Mouse (Mus musculus) CH12.LX (cell line): ENCODE results near the gene Ercc4. TPM values are rescaled to one million over a fixed set of nuclear protein-coding genes. Genes with fewer than 3 reads are reported as not detected.

Experiments used
- DNase-seq: peaks from one replicate; pipeline ENCODE4 v3.0.0-alpha.2; 2013; ENCODE audit errors: extremely low read depth
- H3K27ac ChIP-seq: 2 replicates; pipeline ENCODE4 v1.5.1; 2012; ENCODE audit warnings: low read depth, mild to moderate bottlenecking, control low read depth, moderate library complexity; ENCODE audit not compliant: insufficient read depth
- H3K27me3 ChIP-seq: replicated peaks from 2 replicates; pipeline ENCODE3; 2012; ENCODE audit warnings: inconsistent platforms
- H3K36me3 ChIP-seq, 2 experiments: replicated peaks in 1 of 2; 2 replicates each; pipeline versions ENCODE3 to v1.6.1; 2012; ENCODE audit warnings: inconsistent platforms in 1 of 2, low read length in 1 of 2, mild to moderate bottlenecking in 1 of 2, mixed read lengths in 1 of 2, moderate library complexity in 1 of 2; ENCODE audit not compliant: control insufficient read depth in 1 of 2, insufficient read depth in 1 of 2
- H3K4me1 ChIP-seq, 2 experiments: 2 replicates each; pipeline ENCODE4 v1.6.1; 2012; ENCODE audit warnings: inconsistent platforms in 1 of 2, moderate library complexity in 1 of 2; ENCODE audit not compliant: insufficient read depth in 2 of 2, control insufficient read depth in 1 of 2
- H3K4me2 ChIP-seq: 2 replicates; pipeline ENCODE4 v1.6.1; 2012; ENCODE audit warnings: low read depth, mild to moderate bottlenecking, control low read depth; ENCODE audit not compliant: poor library complexity, insufficient read depth, severe bottlenecking
- H3K4me3 ChIP-seq, 3 experiments: fragments of 150-350 bp in 1 of 3; sonication (generic) in 1 of 3; replicated peaks in 1 of 3; 2 replicates each; pipeline versions ENCODE3 to v1.5.1; 2011 to 2012; ENCODE audit warnings: low read depth in 2 of 3, low read length in 2 of 3, mild to moderate bottlenecking in 2 of 3, moderate library complexity in 2 of 3, control low read depth in 1 of 3, improper control_type of control experiment in 1 of 3, inconsistent platforms in 1 of 3, mixed read lengths in 1 of 3; ENCODE audit not compliant: poor library complexity in 1 of 3
- H3K79me2 ChIP-seq: replicated peaks from 2 replicates; pipeline ENCODE4 v1.6.1; 2012; ENCODE audit warnings: mild to moderate bottlenecking, moderate library complexity; ENCODE audit not compliant: control insufficient read depth, poor library complexity, insufficient read depth, severe bottlenecking; ENCODE audit errors: extremely low read depth
- H3K9ac ChIP-seq: 2 replicates; pipeline ENCODE4 v1.6.1; 2012; ENCODE audit warnings: low read depth, mild to moderate bottlenecking, control low read depth, moderate library complexity; ENCODE audit not compliant: insufficient read depth
- H3K9me3 ChIP-seq: replicated peaks from 2 replicates; pipeline ENCODE3; 2012; ENCODE audit warnings: low read length, inconsistent platforms, mixed read lengths
- BHLHE40 ChIP-seq: IDR thresholded peaks from 2 replicates; pipeline ENCODE4 v1.6.1; 2011; ENCODE audit warnings: mild to moderate bottlenecking, low read depth, low read length, improper control_type of control experiment
- CHD1 ChIP-seq: IDR thresholded peaks from 2 replicates; pipeline ENCODE4 v1.6.1; 2012; ENCODE audit warnings: low read depth, low read length, improper control_type of control experiment, inconsistent platforms
- CHD2 ChIP-seq: IDR thresholded peaks from 2 replicates; pipeline ENCODE4 v1.6.1; 2011; ENCODE audit warnings: low read length, improper control_type of control experiment
- CTCF ChIP-seq, 2 experiments: IDR thresholded peaks in 1 of 2; conservative IDR thresholded peaks in 1 of 2; 2 replicates each; pipeline ENCODE4 v1.5.1; 2011 to 2012; ENCODE audit warnings: low read depth in 2 of 2, low read length in 2 of 2, improper control_type of control experiment in 1 of 2, inconsistent platforms in 1 of 2, mild to moderate bottlenecking in 1 of 2, moderate library complexity in 1 of 2
- ELF1 ChIP-seq: IDR thresholded peaks from 2 replicates; pipeline ENCODE4 v1.6.1; 2014; ENCODE audit warnings: low read depth, mild to moderate bottlenecking, inconsistent platforms, low read length, improper control_type of control experiment
- JUN ChIP-seq: IDR thresholded peaks from 2 replicates; pipeline ENCODE4 v1.6.1; 2011; ENCODE audit warnings: low read depth, mild to moderate bottlenecking, low read length, improper control_type of control experiment, moderate library complexity; ENCODE audit not compliant: insufficient read depth
- JUND ChIP-seq: conservative IDR thresholded peaks from 2 replicates; pipeline ENCODE4 v1.6.1; 2011; ENCODE audit warnings: low read depth, low read length, improper control_type of control experiment
- KAT2A ChIP-seq: IDR thresholded peaks from 2 replicates; pipeline ENCODE4 v1.6.1; 2012; ENCODE audit warnings: low read length, improper control_type of control experiment, inconsistent platforms; ENCODE audit not compliant: insufficient replicate concordance
- MAFK ChIP-seq: IDR thresholded peaks from 2 replicates; pipeline ENCODE4 v1.6.1; 2011; ENCODE audit warnings: low read length, improper control_type of control experiment; ENCODE audit not compliant: insufficient replicate concordance
- MAX ChIP-seq: IDR thresholded peaks from 2 replicates; pipeline ENCODE4 v1.6.1; 2011; ENCODE audit warnings: low read length, improper control_type of control experiment
- MEF2A ChIP-seq: IDR thresholded peaks from 2 replicates; pipeline ENCODE4 v1.6.1; 2014; ENCODE audit warnings: low read depth, mild to moderate bottlenecking, inconsistent platforms, low read length, improper control_type of control experiment, borderline replicate concordance
- POLR2A ChIP-seq: IDR thresholded peaks from 2 replicates; pipeline ENCODE4 v1.6.1; 2011; ENCODE audit warnings: low read depth, mild to moderate bottlenecking, improper control_type of control experiment, low read length
- POLR2AphosphoS2 ChIP-seq: IDR thresholded peaks from 2 replicates; pipeline ENCODE4 v1.6.1; 2011; ENCODE audit warnings: low read depth, low read length, improper control_type of control experiment
- RAD21 ChIP-seq: IDR thresholded peaks from 2 replicates; pipeline ENCODE4 v1.6.1; 2011; ENCODE audit warnings: low read depth, mild to moderate bottlenecking, low read length, improper control_type of control experiment, moderate library complexity
- RCOR1 ChIP-seq: conservative IDR thresholded peaks from 2 replicates; pipeline ENCODE4 v1.6.1; 2012; ENCODE audit warnings: low read depth, mild to moderate bottlenecking, inconsistent platforms, low read length, improper control_type of control experiment
- SIN3A ChIP-seq: IDR thresholded peaks from 2 replicates; pipeline ENCODE4 v1.6.1; 2012; ENCODE audit warnings: low read length, improper control_type of control experiment, inconsistent platforms
- SMC3 ChIP-seq: IDR thresholded peaks from 2 replicates; pipeline ENCODE4 v1.6.1; 2011; ENCODE audit warnings: low read depth, low read length, improper control_type of control experiment
- TBP ChIP-seq: conservative IDR thresholded peaks from 2 replicates; pipeline ENCODE4 v1.6.1; 2011; ENCODE audit warnings: low read depth, low read length, improper control_type of control experiment
- TCF12 ChIP-seq: IDR thresholded peaks from 2 replicates; pipeline ENCODE4 v1.6.1; 2014; ENCODE audit warnings: low read depth, mild to moderate bottlenecking, inconsistent platforms, low read length, improper control_type of control experiment
- USF1 ChIP-seq: IDR thresholded peaks from 2 replicates; pipeline ENCODE4 v1.6.1; 2014; ENCODE audit warnings: low read depth, mild to moderate bottlenecking, inconsistent platforms, low read length, improper control_type of control experiment
- ZKSCAN1 ChIP-seq: IDR thresholded peaks from 2 replicates; pipeline ENCODE4 v1.6.1; 2012; ENCODE audit warnings: low read depth, inconsistent platforms, low read length, improper control_type of control experiment, borderline replicate concordance
- ZMIZ1 ChIP-seq: IDR thresholded peaks from 2 replicates; pipeline ENCODE4 v1.6.1; 2012; ENCODE audit warnings: low read depth, mild to moderate bottlenecking, inconsistent platforms, low read length, improper control_type of control experiment
- ZNF384 ChIP-seq: IDR thresholded peaks from 2 replicates; pipeline ENCODE4 v1.6.1; 2012; ENCODE audit warnings: low read depth, low read length, improper control_type of control experiment, inconsistent platforms
- dilution Hi-C: fragments of 300-500 bp; cut with MboI; formaldehyde crosslinking; loops from 2 replicates; pipeline ENCODE4 v1.14.3; 2020; ENCODE audit warnings: low sequenced_read_pairs; ENCODE audit not compliant: extremely low pct_unique_long_range_greater_than_20kb, extremely low pct_ligation_motif_present
- in situ Hi-C: fragments of 300-500 bp; cut with MboI; formaldehyde crosslinking; loops from 3 replicates; pipeline ENCODE4 v1.14.3; 2019; ENCODE audit warnings: low sequenced_read_pairs, low pct_ligation_motif_present, low pct_unique_long_range_greater_than_20kb, mixed read lengths
- polyA plus RNA-seq: library from polyadenylated mRNA; unstranded; fragments of >175 nt; gene quantifications from 2 replicates; pipeline ENCODE4 v1.2.1, GENCODE M21; 2012; ENCODE audit warnings: low read depth; ENCODE audit not compliant: insufficient read length
- total RNA-seq, 2 experiments: library from RNA; depleted of rRNA; stranded (reverse); fragments of 300-350 nt in 1 of 2; fragments of >200 nt in 1 of 2; gene quantifications; 2 replicates each; pipeline ENCODE4 v1.2.3; 2012 to 2014

The Ercc4 gene
- total and polyA plus RNA-seq, 3 experiments = 10.1 to 23.3 (median 16.6) TPM

DNA sequence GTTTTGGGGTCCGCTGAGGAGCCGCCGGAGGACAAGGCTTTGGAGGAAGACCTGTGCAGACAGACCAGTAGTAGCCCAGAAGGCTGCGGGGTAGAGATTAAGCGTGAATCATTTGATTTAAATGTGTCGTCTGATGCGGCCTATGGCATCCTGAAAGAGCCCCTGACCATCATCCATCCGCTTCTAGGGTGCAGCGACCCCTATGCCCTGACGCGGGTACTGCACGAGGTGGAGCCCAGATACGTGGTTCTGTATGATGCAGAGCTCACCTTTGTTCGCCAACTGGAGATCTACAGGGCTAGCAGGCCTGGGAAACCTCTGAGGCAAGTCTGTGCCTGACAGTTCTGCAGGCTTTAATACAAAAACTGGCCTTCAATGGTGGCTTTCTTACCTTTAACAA lies 20.9 kb downstream of the Ercc4 start:
- Histone ChIP-seq H3K4me2 (no peak overlapping the region), H3K79me2 (no peaks in the 10 kb centered on the region), H3K9me3 (no peaks in the 10 kb centered on the region), H3K27ac (no peak overlapping the region), H3K27me3 (no peaks in the 10 kb centered on the region), H3K36me3 (peaks cover 57 to 79% of the 10 kb centered on the region in 2 experiments), H3K4me3 (no peak overlapping the region), H3K4me1 (no peaks in the 10 kb centered on the region), H3K9ac (no peak overlapping the region)
- TF ChIP-seq TBP = no peak
- no peak for TF ChIP-seq MEF2A
- peak; percentile 68 to 97 for TF ChIP-seq CTCF (conservative IDR thresholded peaks at IDR 0.05 in 1 of 2, IDR thresholded peaks at IDR 0.05 in 1 of 2; ENCODE audit: low read depth in 2 of 2, low read length in 2 of 2)
- no peak for TF ChIP-seq MAFK
- no peak; the same call in none of the 2 replicates for TF ChIP-seq RAD21
- dilution Hi-C loops (no loop called here), in situ Hi-C loops (no loop called here)
- peak; percentile 44 for DNase-seq

DNA sequence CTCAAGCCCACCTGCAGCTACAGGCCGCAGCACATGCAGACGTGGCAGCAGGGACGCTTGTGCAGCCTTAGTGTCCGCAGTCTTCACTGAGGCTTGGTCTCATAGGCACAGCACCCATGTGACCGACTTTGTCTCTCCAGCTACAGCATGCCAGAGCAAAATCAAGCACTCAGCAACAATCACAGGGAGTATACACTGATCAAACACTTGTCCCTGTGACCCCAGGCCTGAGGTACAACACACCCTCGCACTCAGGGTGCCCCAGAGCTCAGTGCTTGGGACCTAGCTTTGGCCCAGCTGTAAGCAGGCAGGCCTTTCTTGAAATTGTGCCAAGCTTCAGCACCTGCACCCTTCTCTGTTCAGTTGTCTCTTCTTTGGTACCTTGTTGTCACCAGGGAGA lies 31.7 kb downstream of the Ercc4 start:
- Histone ChIP-seq H3K4me1 (no peaks in the 10 kb centered on the region), H3K9ac (no peak overlapping the region), H3K27ac (no peak overlapping the region), H3K4me3 (no peak overlapping the region), H3K9me3 (no peaks in the 10 kb centered on the region), H3K4me2 (no peak overlapping the region), H3K79me2 (no peaks in the 10 kb centered on the region), H3K36me3 (peaks cover 46 to 62% of the 10 kb centered on the region in 2 experiments), H3K27me3 (no peaks in the 10 kb centered on the region)
- dilution Hi-C loops (no loop called here), in situ Hi-C loops (loop anchor here (10.0 kb wide), 1 partner anchor 264 kb away; no protein-coding TSS in a partner anchor)
- TF ChIP-seq ZKSCAN1 (no peak), ELF1 (no peak), POLR2AphosphoS2 (no peak), JUN (no peak), KAT2A (no peak), JUND (no peak), POLR2A (no peak), RCOR1 (no peak), SMC3 (no peak), MAX (no peak), ZMIZ1 (no peak), CHD2 (no peak), TBP (no peak), SIN3A (no peak), USF1 (no peak), CHD1 (no peak), TCF12 (no peak), ZNF384 (no peak), CTCF (conservative IDR thresholded peaks at IDR 0.05 in 1 of 2, IDR thresholded peaks at IDR 0.05 in 1 of 2; ENCODE audit: low read depth in 2 of 2, low read length in 2 of 2) (no peak), BHLHE40 (no peak)
- no peak for DNase-seq
